Mouse (Mus musculus): ENCODE results near the gene Phc2. TPM values are rescaled to one million over a fixed set of nuclear protein-coding genes. Genes with fewer than 3 reads are reported as not detected.

Gene Phc2
- total and polyA plus RNA-seq, 3 experiments, result 23.7 to 65.5 TPM; not detected in 1

GRCm38 (mm10) chr4:128770698-128771097 is 116.2 kb downstream of the Phc2 start:
- DNase-seq (ENCODE audit: low read depth, low spot score), result no peak
- Histone ChIP-seq H3K4me1 (ENCODE audit: control insufficient read depth in 1 of 2, insufficient read depth in 2 of 2, low read length in 2 of 2) (no peaks in the 10 kb centered on the region), H3K4me3 (ENCODE audit: control insufficient read depth in 1 of 2, insufficient read depth in 1 of 2, low read depth in 2 of 2, low read length in 2 of 2) (no peak overlapping the region), H3K27me3 (ENCODE audit: control insufficient read depth in 1 of 2, insufficient read depth in 2 of 2, low read length in 2 of 2) (no peaks in the 10 kb centered on the region), H3K27ac (ENCODE audit: control insufficient read depth, low read depth, low read length) (no peak overlapping the region), H3K79me2 (ENCODE audit: control insufficient read depth, insufficient read depth, low read length, poor library complexity) (no peaks in the 10 kb centered on the region), H3K36me3 (ENCODE audit: control insufficient read depth in 1 of 2, insufficient read depth in 2 of 2, low read length in 2 of 2) (peaks cover 0 to 1% of the 10 kb centered on the region in 2 experiments; a peak in 2 of 4 replicates), H3K9ac (ENCODE audit: control insufficient read depth, low read depth, low read length, poor library complexity, severe bottlenecking) (no peak overlapping the region), H3K9me3 (replicated peaks; ENCODE audit: insufficient read depth, low read length) (no peaks in the 10 kb centered on the region)
- no peak for TF ChIP-seq MAX (IDR thresholded peaks at IDR 0.05; ENCODE audit: low read length)
- peak; percentile 50; the same call in 1 of the 2 replicates for TF ChIP-seq USF1 (IDR thresholded peaks at IDR 0.05; ENCODE audit: low read depth, low read length)

- Histone ChIP-seq H3K27ac (ENCODE audit: control insufficient read depth, low read depth, low read length) (no peak overlapping the region), H3K4me3 (ENCODE audit: control insufficient read depth in 1 of 2, insufficient read depth in 1 of 2, low read depth in 2 of 2, low read length in 2 of 2) (no peak overlapping the region), H3K27me3 (ENCODE audit: control insufficient read depth in 1 of 2, insufficient read depth in 2 of 2, low read length in 2 of 2) (no peaks in the 10 kb centered on the region), H3K36me3 (ENCODE audit: control insufficient read depth in 1 of 2, insufficient read depth in 2 of 2, low read length in 2 of 2) (peaks cover 0 to 3% of the 10 kb centered on the region in 2 experiments; a peak in 2 of 4 replicates), H3K4me1 (ENCODE audit: control insufficient read depth in 1 of 2, insufficient read depth in 2 of 2, low read length in 2 of 2) (no peaks in the 10 kb centered on the region), H3K9me3 (replicated peaks; ENCODE audit: insufficient read depth, low read length) (no peaks in the 10 kb centered on the region), H3K79me2 (ENCODE audit: control insufficient read depth, insufficient read depth, low read length, poor library complexity) (no peaks in the 10 kb centered on the region), H3K9ac (ENCODE audit: control insufficient read depth, low read depth, low read length, poor library complexity, severe bottlenecking) (no peak overlapping the region)
- TF ChIP-seq EP300 (IDR thresholded peaks at IDR 0.05; ENCODE audit: low read depth in 1 of 2, low read length in 2 of 2), result no peak
- no peak for TF ChIP-seq ZNF384 (IDR thresholded peaks at IDR 0.05; ENCODE audit: low read depth, low read length)
- no peak for TF ChIP-seq GABPA (IDR thresholded peaks at IDR 0.05; ENCODE audit: low read depth, low read length)
- TF ChIP-seq ETS1 (IDR thresholded peaks at IDR 0.05; ENCODE audit: low read depth, low read length), result no peak
- no peak for TF ChIP-seq NELFE (IDR thresholded peaks at IDR 0.05; ENCODE audit: low read depth, low read length)
- TF ChIP-seq RAD21 (IDR thresholded peaks at IDR 0.05; ENCODE audit: low read depth, low read length), result no peak
- no peak for TF ChIP-seq ZC3H11A (IDR thresholded peaks at IDR 0.05; ENCODE audit: low read depth, low read length)
- no peak for TF ChIP-seq MAFK (IDR thresholded peaks at IDR 0.05; ENCODE audit: borderline replicate concordance, low read depth, low read length)
- TF ChIP-seq MYB (IDR thresholded peaks at IDR 0.05; ENCODE audit: low read depth, low read length), result no peak
- no peak for TF ChIP-seq RCOR1 (IDR thresholded peaks at IDR 0.05; ENCODE audit: low read depth, low read length)
- TF ChIP-seq ZKSCAN1 (IDR thresholded peaks at IDR 0.05; ENCODE audit: low read depth, low read length), result no peak
- TF ChIP-seq ELF1 (IDR thresholded peaks at IDR 0.05; ENCODE audit: low read depth, low read length), result no peak
- TF ChIP-seq MAX (IDR thresholded peaks at IDR 0.05; ENCODE audit: low read length), result no peak
- no peak for TF ChIP-seq UBTF (IDR thresholded peaks at IDR 0.05; ENCODE audit: borderline replicate concordance, insufficient read depth, low read depth, low read length)
- no peak for TF ChIP-seq SIN3A (IDR thresholded peaks at IDR 0.05; ENCODE audit: low read length)
- TF ChIP-seq CHD1 (IDR thresholded peaks at IDR 0.05; ENCODE audit: low read depth, low read length), result no peak
- TF ChIP-seq KAT2A (conservative IDR thresholded peaks at IDR 0.05; ENCODE audit: low read depth, low read length), result no peak
- TF ChIP-seq CHD2 (IDR thresholded peaks at IDR 0.05; ENCODE audit: low read length), result no peak
- TF ChIP-seq MAZ (IDR thresholded peaks at IDR 0.05; ENCODE audit: low read depth, low read length), result no peak
- DNase-seq (ENCODE audit: low read depth, low spot score), result no peak
Observed at GRCm38 (mm10) chr4:128773820-128774219, 119.3 kb downstream of the Phc2 start.

Measured in MEL (cell line).